In the genomic region with DNA sequence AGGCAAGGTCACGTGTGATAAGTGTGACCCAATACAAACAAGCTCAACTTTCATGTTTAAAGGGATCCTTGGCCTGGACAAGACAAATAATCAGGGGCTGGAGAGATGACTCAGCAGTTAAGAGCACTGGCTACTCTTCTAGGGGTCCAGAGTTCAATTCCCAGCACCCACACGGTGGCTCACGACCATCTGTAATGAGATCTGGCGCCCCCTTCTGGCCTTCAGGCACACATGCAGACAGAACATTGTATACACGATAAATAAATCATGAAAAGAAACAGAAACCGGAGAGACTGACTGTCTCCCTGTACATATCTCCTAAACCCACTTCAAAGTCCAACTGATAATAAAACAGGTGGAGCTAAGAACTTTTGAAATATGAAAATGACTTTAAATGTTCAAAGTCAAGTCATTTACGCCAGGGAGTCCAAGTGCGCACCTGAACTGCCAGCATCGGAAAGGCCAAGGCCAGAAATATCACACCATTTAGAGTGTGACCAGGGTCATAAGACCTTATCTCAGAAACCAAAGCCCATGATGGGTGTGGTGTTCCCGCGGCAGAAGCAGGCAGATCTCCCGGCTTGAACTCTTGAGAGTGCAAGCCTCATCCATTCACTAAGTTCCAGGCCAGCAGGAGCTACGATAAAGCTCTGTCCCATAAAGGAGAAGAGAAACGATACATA, we compare ENCODE assay signal across 8 mouse cellular contexts. TPM values are rescaled to one million over a fixed set of nuclear protein-coding genes. Genes with fewer than 3 reads are reported as not detected.
DNase-seq lines count a peak whose midpoint lies in the region; ATAC-seq and TF ChIP-seq lines count a peak whose summit lies in the region.

No protein-coding gene starts in this region.

- H3K4me3 ChIP-seq in lung, adult 2 months (replicated peaks; ENCODE audit: extremely low read depth, low read depth, low read length), result no peak overlapping the region
- peak overlapping the region; percentile 91 for H3K4me3 ChIP-seq in hindbrain, embryonic 16.5 days (ENCODE audit: low read length)
- H3K4me3 ChIP-seq in midbrain, embryonic 16.5 days (ENCODE audit: low read depth, low read length), result peak overlapping the region; percentile 81

- no peaks in the 10 kb centered on the region for H3K27me3 ChIP-seq in hindbrain, embryonic 16.5 days (replicated peaks; ENCODE audit: control insufficient read depth, insufficient read depth, low read length)
- H3K27me3 ChIP-seq in midbrain, embryonic 16.5 days (ENCODE audit: control insufficient read depth, insufficient read depth, low read depth, low read length), result no peaks in the 10 kb centered on the region

- 55% methylated on average over 14 of the region's 14 CpGs for WGBS in lung, adult 2 months
- WGBS in hindbrain, embryonic 16.5 days, result 71% methylated on average over 14 of the region's 14 CpGs
- 74% methylated on average over 14 of the region's 14 CpGs for WGBS in midbrain, embryonic 16.5 days

- no peaks in the 10 kb centered on the region for H3K9me3 ChIP-seq in hindbrain, embryonic 16.5 days (ENCODE audit: control insufficient read depth, low read length)
- no peaks in the 10 kb centered on the region for H3K9me3 ChIP-seq in midbrain, embryonic 16.5 days (replicated peaks; ENCODE audit: control insufficient read depth, low read length, poor library complexity, severe bottlenecking)

- DNase-seq in lung, adult 2 months, result no peak
- no peak for DNase-seq in lung, adult 18-20 months
- DNase-seq in WW6 (ENCODE audit: low read depth, low spot score), result peak; percentile 84
- DNase-seq in spleen, adult 18-20 months, result no peak
- DNase-seq in frontal cortex, postnatal 14 days (ENCODE audit: low spot score in 2 of 2), result no peak
- DNase-seq in right cerebral cortex, postnatal 36 days (ENCODE audit: low spot score in 2 of 2), result no peak

- H3K9ac ChIP-seq in hindbrain, embryonic 16.5 days (ENCODE audit: low read depth, low read length), result peak overlapping the region; percentile 96
- peak overlapping the region; percentile 94; the same call in 1 of the 2 replicates for H3K9ac ChIP-seq in midbrain, embryonic 16.5 days (ENCODE audit: low read depth, low read length)

- peaks cover 2% of the 10 kb centered on the region for H3K4me1 ChIP-seq in lung, adult 2 months (ENCODE audit: control insufficient read depth, insufficient read depth, low read length)
- peaks cover 10% of the 10 kb centered on the region for H3K4me1 ChIP-seq in hindbrain, embryonic 16.5 days (ENCODE audit: control insufficient read depth, insufficient read depth, low read depth, low read length)
- peaks cover 10% of the 10 kb centered on the region for H3K4me1 ChIP-seq in midbrain, embryonic 16.5 days (ENCODE audit: control insufficient read depth, insufficient read depth, low read length)

- TF ChIP-seq POLR2A in lung, adult 2 months (IDR thresholded peaks at IDR 0.05; ENCODE audit: borderline replicate concordance, extremely low read depth, low read depth, low read length), result no peak

- H3K36me3 ChIP-seq in hindbrain, embryonic 16.5 days (ENCODE audit: control insufficient read depth, insufficient read depth, low read length), result peaks cover 19% of the 10 kb centered on the region
- H3K36me3 ChIP-seq in midbrain, embryonic 16.5 days (ENCODE audit: control insufficient read depth, insufficient read depth, low read length), result peaks cover 17% of the 10 kb centered on the region

- 0 out of 2 replicates have a peak, but pooled peaks have one; percentile 17 for TF ChIP-seq CTCF in lung, adult 2 months (IDR thresholded peaks at IDR 0.05; ENCODE audit: insufficient read depth, low read length)

- H3K4me2 ChIP-seq in hindbrain, embryonic 16.5 days (ENCODE audit: low read length), result peak overlapping the region; percentile 62
- H3K4me2 ChIP-seq in midbrain, embryonic 16.5 days (ENCODE audit: low read length), result peak overlapping the region; percentile 63

- no peak overlapping the region for H3K27ac ChIP-seq in hindbrain, embryonic 16.5 days (ENCODE audit: low read depth, low read length)
- H3K27ac ChIP-seq in midbrain, embryonic 16.5 days (ENCODE audit: low read length), result no peak overlapping the region

- no peak for ATAC-seq in hindbrain, embryonic 16.5 days
- no peak for ATAC-seq in midbrain, embryonic 16.5 days

RNA-seq across cellular contexts. Expression of a gene that starts 5.2 kb away (rescaled TPM):
- polyA plus RNA-seq in lung, adult 2 months (2012; rRNA removed), result 82.4 and 92.0 TPM in 2 replicates
- 181 and 190 TPM in 2 replicates for polyA plus RNA-seq in hindbrain, embryonic 16.5 days (2015; fragmentation: Nextera tagmentation; extraction: Ambion mirVana)
- 177 and 198 TPM in 2 replicates for polyA plus RNA-seq in midbrain, embryonic 16.5 days (2015; fragmentation: Nextera tagmentation; extraction: Ambion mirVana)

RNA-seq across cellular contexts. Expression of a gene that starts 22.8 kb away (rescaled TPM):
- 0.11 and 0.18 TPM in 2 replicates for polyA plus RNA-seq in lung, adult 2 months (2012; rRNA removed)
- polyA plus RNA-seq in hindbrain, embryonic 16.5 days (2015; fragmentation: Nextera tagmentation; extraction: Ambion mirVana), result 0.38 and 0.40 TPM in 2 replicates
- 0.08 TPM in 1 of 2 replicates, not detected in the other for polyA plus RNA-seq in midbrain, embryonic 16.5 days (2015; fragmentation: Nextera tagmentation; extraction: Ambion mirVana)

RNA-seq across cellular contexts. Expression of a gene that starts 41.9 kb away (rescaled TPM):
- polyA plus RNA-seq in lung, adult 2 months (2012; rRNA removed), result 41.8 and 45.8 TPM in 2 replicates
- polyA plus RNA-seq in hindbrain, embryonic 16.5 days (2015; fragmentation: Nextera tagmentation; extraction: Ambion mirVana), result 10.7 and 13.9 TPM in 2 replicates
- polyA plus RNA-seq in midbrain, embryonic 16.5 days (2015; fragmentation: Nextera tagmentation; extraction: Ambion mirVana), result 4.4 and 5.5 TPM in 2 replicates

RNA-seq across cellular contexts. Expression of a gene that starts 54.9 kb away (rescaled TPM):
- polyA plus RNA-seq in lung, adult 2 months (2012; rRNA removed), result 159 and 160 TPM in 2 replicates
- 28.3 and 35.1 TPM in 2 replicates for polyA plus RNA-seq in hindbrain, embryonic 16.5 days (2015; fragmentation: Nextera tagmentation; extraction: Ambion mirVana)
- polyA plus RNA-seq in midbrain, embryonic 16.5 days (2015; fragmentation: Nextera tagmentation; extraction: Ambion mirVana), result 36.2 and 36.3 TPM in 2 replicates
